Mouse (Mus musculus) kidney, embryonic 15.5 days (tissue): ENCODE results near the gene Krt77. TPM values are rescaled to one million over a fixed set of nuclear protein-coding genes. Genes with fewer than 3 reads are reported as not detected.

ENCODE experiments used
- ATAC-seq: fragments of 200-750 bp; cut with Nextera tagmentation; replicated peaks from 2 replicates; pipeline ENCODE4 v1.8.0; 2017; ENCODE audit warnings: moderate TSS enrichment; ENCODE audit not compliant: low FRiP score
- H3K27ac ChIP-seq: fragments of 300-500 bp; sonication (generic); 2 replicates; pipeline ENCODE4 v1.5.1; 2015; ENCODE audit warnings: mild to moderate bottlenecking, inconsistent platforms
- H3K27me3 ChIP-seq: fragments of 300-500 bp; sonication (generic); 2 replicates; pipeline ENCODE4 v1.6.1; 2015; ENCODE audit warnings: inconsistent platforms
- H3K36me3 ChIP-seq: fragments of 300-500 bp; sonication (generic); 2 replicates; pipeline ENCODE4 v1.6.1; 2015; ENCODE audit warnings: inconsistent platforms
- H3K4me1 ChIP-seq: fragments of 300-500 bp; sonication (generic); 2 replicates; pipeline ENCODE4 v1.6.1; 2015; ENCODE audit warnings: inconsistent platforms
- H3K4me2 ChIP-seq: fragments of 300-500 bp; sonication (generic); 2 replicates; pipeline ENCODE4 v1.6.1; 2015; ENCODE audit warnings: moderate library complexity, mild to moderate bottlenecking, inconsistent platforms
- H3K4me3 ChIP-seq: fragments of 300-500 bp; sonication (generic); replicated peaks from 2 replicates; pipeline ENCODE4 v1.5.1; 2015; ENCODE audit warnings: mild to moderate bottlenecking, inconsistent platforms
- H3K9ac ChIP-seq: fragments of 300-500 bp; sonication (generic); 2 replicates; pipeline ENCODE4 v1.6.1; 2015; ENCODE audit warnings: mild to moderate bottlenecking, inconsistent platforms
- H3K9me3 ChIP-seq: fragments of 300-500 bp; sonication (generic); replicated peaks from 2 replicates; pipeline ENCODE4 v1.6.1; 2016; ENCODE audit warnings: inconsistent platforms
- WGBS: fragments of 180-500 bp; shearing (Covaris S2); methylation state at CpG from one replicate; pipeline ENCODE4 v1.1.7; 2015; ENCODE audit warnings: mixed read lengths; 5-methylcytosine and 5-hydroxymethylcytosine counted together
- polyA plus RNA-seq: library from polyadenylated mRNA; unstranded; fragments of >200 nt; fragmentation: Nextera tagmentation; extraction: Ambion mirVana; gene quantifications from 2 replicates; pipeline ENCODE4 v1.2.1, GENCODE M21; 2015

Krt77 gene
- 0.05 and 0.72 TPM in 2 replicates for polyA plus RNA-seq

DNA sequence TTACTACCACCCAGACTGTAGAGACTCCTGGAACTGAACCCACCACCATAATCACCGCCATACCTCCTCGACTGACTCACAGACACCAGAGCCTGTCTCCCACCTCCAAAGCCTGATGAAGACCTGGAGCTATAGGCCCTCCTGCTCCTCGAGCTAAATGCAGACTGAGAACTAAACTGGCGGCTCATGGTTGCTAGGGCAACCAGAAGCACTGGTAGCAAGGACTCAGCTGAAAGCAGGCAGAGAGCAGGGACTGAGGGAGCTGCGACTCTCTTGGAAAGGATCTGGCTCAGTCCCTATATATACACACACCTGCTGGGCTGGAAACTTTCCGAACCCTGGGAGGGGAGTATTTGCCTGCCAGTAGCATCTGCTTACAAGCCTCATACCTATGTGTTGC is at the start of gene Krt77:
Krt77 (minus strand) TSS at position 275 of the 400 bp plus-strand sequence.
- no peak within 1 kb of the TSS for H3K4me3 ChIP-seq
- no peak for ATAC-seq

DNA sequence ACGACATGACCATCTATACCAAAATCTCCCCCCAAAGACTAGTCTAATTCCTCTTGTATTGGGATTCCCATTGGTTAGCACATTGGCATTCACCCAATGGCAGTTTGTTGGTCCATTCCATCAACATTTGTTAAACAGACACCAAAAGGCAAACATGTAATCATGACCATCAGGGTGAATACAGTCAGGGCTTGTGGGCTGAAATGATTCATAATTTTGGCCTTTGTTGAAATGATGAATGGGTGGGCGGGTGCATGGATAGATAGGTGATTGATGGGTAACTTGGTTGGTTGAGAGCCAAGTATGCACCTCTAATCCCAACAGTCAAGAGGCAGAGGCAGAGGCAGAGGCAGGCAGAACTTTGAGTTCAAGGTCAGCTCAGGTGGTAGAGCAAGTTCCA is 46.6 kb upstream of the Krt77 start:
- H3K36me3 ChIP-seq = no peaks in the 10 kb centered on the region
- 70% methylated on average over 2 of the region's 2 CpGs for WGBS

More for the DNA sequence above, at the start of gene Krt77:
- H3K9me3 ChIP-seq = no peaks in the 10 kb centered on the region
- H3K4me1 ChIP-seq = no peaks in the 10 kb centered on the region
- no peak within 1 kb of the TSS for H3K9ac ChIP-seq
- 37% methylated on average over 6 of the region's 6 CpGs for WGBS
- H3K36me3 ChIP-seq = no peaks in the 10 kb centered on the region
- H3K27ac ChIP-seq = no peak within 1 kb of the TSS
- H3K27me3 ChIP-seq = peaks cover 24% of the 10 kb centered on the region; the same call in 1 of the 2 replicates
- no peak within 1 kb of the TSS for H3K4me2 ChIP-seq

DNA sequence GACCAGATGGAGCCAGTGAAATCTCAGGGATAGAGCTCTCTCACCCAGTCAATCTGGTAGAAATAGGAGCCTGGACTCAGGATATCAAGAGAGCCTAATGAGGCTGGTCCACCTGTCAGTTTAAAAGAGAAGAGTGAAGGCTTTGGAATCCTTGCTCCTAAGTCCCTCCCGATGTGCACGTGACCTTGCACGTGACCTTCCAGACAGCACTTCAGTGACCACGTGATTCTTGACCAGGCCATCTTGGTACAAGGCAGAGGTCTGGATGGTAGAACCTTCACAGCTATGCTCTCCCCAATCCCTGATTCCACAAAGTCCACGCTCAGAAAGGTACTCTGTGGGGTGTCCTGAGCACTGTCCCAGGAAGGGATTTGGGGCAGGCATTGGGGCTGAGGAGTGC is 35.3 kb upstream of the Krt77 start:
- Histone ChIP-seq H3K36me3 (no peaks in the 10 kb centered on the region), H3K9me3 (no peaks in the 10 kb centered on the region), H3K27me3 (no peaks in the 10 kb centered on the region), H3K9ac (no peak overlapping the region), H3K4me2 (no peak overlapping the region), H3K4me1 (peaks cover 8% of the 10 kb centered on the region; the same call in 1 of the 2 replicates), H3K4me3 (no peak overlapping the region), H3K27ac (no peak overlapping the region)
- WGBS = 78% methylated on average over 5 of the region's 5 CpGs
- no peak for ATAC-seq

More for the DNA sequence above, 46.6 kb upstream of the Krt77 start:
- H3K4me1 ChIP-seq = peaks cover 6% of the 10 kb centered on the region; the same call in 1 of the 2 replicates
- H3K9me3 ChIP-seq = no peaks in the 10 kb centered on the region
- no peak for ATAC-seq
- H3K4me3 ChIP-seq = no peak overlapping the region
- peaks cover 7% of the 10 kb centered on the region; the same call in 1 of the 2 replicates for H3K27me3 ChIP-seq
- no peak overlapping the region for H3K9ac ChIP-seq
- H3K4me2 ChIP-seq = no peak overlapping the region
- H3K27ac ChIP-seq = no peak overlapping the region

DNA sequence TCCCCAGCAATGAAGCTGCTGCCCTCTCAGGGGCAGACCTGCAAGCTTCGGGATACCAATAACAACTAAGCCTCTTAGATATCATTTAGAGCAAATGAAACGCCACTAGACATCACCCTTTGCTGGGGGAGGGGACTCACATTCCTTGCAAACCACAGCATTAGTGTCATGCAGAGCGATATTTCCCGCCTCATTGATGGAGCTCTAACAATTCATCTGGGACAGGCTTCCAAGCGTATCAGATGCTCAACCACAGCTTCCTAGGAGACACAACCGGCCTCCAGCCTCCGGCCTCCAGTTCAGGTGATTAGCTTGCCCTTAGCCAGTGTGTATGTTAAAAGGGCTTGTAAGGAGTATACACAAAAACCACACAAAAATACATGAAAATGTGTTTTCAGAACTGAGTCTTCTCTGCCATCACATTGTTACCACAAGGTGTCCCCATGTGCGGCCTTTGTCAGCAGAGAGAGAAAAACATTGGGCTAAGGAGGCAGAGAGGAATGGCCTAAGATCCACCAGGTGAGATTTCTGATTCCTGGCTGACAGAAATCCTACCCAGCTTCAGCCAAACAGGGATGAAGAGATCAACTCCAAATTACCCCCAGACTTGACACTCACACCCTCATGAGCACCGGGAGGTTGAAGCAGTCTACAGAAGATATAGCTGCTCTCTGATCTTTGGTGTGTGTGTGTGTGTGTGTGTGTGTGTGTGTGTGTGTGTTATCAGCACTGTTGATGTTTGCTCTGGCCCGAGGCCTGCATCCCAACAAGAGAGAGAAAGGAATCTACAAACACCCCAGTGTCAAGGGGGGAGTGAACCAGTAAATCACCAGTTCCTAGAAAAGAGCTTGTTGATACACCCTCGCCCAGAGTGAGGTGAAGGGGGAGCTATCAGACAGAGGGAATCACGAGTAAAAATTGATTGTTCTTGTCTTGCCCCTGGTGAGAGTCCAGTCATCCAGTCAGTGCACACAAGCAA is 33.0 kb upstream of the Krt77 start:
- H3K4me2 ChIP-seq = no peak overlapping the region
- 48% methylated on average over 12 of the region's 12 CpGs for WGBS
- no peak for ATAC-seq
- H3K9ac ChIP-seq = no peak overlapping the region
- H3K4me3 ChIP-seq = no peak overlapping the region
- H3K27ac ChIP-seq = no peak overlapping the region
- no peaks in the 10 kb centered on the region for H3K27me3 ChIP-seq
- H3K9me3 ChIP-seq = no peaks in the 10 kb centered on the region
- no peaks in the 10 kb centered on the region for H3K36me3 ChIP-seq
- H3K4me1 ChIP-seq = peaks cover 8% of the 10 kb centered on the region; the same call in 1 of the 2 replicates

DNA sequence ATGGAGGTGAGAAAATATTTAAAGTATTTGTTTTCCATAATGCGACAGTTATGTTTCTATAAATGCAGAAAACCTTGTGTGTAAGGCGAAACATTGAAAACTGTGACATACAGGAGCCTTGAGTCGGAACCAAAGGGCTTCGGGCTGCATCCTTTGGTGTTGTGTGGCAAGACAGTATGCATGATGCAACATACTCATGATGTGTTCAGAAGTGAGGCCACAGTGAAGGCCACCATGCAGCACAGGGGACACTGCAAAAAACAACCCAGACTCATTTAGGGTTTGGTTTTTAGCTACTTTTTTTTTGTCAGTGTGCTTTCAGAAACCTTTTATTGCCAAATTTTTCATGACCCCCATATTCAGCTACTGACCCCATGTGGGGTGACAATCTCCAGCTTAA is 25.7 kb upstream of the Krt77 start:
- Histone ChIP-seq H3K36me3 (no peaks in the 10 kb centered on the region), H3K27ac (no peak overlapping the region), H3K9ac (no peak overlapping the region), H3K4me1 (no peaks in the 10 kb centered on the region), H3K4me2 (no peak overlapping the region), H3K27me3 (no peaks in the 10 kb centered on the region), H3K4me3 (no peak overlapping the region), H3K9me3 (no peaks in the 10 kb centered on the region)
- no peak for ATAC-seq
- 97% methylated on average over 4 of the region's 4 CpGs for WGBS

DNA sequence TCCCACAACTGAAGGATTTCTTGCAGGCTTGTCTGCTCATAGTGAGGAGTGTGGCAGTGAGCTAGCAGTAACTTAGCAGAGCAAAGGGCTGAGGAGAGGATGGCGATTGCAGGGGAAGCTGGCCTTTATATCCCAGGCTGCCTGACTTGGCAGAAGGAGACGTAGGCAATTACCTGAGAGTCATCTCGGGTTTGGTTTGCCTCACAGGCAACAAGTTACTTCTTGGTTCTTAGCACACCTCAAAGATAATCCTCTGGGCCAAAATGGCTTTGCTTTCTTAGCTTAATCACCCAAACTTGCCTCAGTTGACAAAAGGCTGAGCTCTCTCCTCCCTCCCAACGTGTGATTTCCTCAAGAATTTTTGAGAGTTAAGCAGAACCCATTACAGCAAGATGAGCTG is 23.3 kb upstream of the Krt77 start, which contains the start of gene Krt76:
Krt76 (minus strand) TSS at position 101 of the 400 bp plus-strand sequence.
- Histone ChIP-seq H3K27me3 (no peaks in the 10 kb centered on the region; the same call in 1 of the 2 replicates), H3K4me3 (no peak within 1 kb of the TSS), H3K4me1 (no peaks in the 10 kb centered on the region), H3K4me2 (no peak within 1 kb of the TSS), H3K9ac (no peak within 1 kb of the TSS), H3K36me3 (no peaks in the 10 kb centered on the region), H3K9me3 (no peaks in the 10 kb centered on the region), H3K27ac (no peak within 1 kb of the TSS)
- 54% methylated on average over 4 of the region's 4 CpGs for WGBS
- no peak for ATAC-seq

DNA sequence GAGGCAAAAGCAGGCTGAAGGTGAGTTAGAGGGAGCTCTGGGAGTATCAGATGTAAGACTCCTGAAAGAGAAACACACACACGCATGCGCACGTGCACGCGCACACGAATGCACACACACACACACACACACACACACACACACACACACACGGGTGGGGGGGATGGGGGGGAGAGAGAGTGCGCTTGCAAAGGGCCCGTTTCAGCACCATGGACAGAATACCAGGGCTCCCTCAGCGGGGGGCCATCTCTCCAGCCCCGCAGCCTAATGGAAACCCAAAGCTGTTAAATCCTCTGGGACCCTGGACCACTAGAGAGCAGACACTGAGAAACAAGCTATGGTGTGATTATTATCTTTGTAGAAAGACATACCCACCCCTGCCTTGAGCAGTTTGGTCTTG is 10.3 kb upstream of the Krt77 start:
- H3K4me3 ChIP-seq = no peak overlapping the region
- H3K4me1 ChIP-seq = no peaks in the 10 kb centered on the region
- no peak for ATAC-seq
- H3K36me3 ChIP-seq = no peaks in the 10 kb centered on the region
- H3K27ac ChIP-seq = no peak overlapping the region
- H3K9me3 ChIP-seq = no peaks in the 10 kb centered on the region
- 35% methylated on average over 10 of the region's 11 CpGs for WGBS
- no peak overlapping the region for H3K9ac ChIP-seq
- H3K4me2 ChIP-seq = no peak overlapping the region
- peaks cover 22% of the 10 kb centered on the region for H3K27me3 ChIP-seq

DNA sequence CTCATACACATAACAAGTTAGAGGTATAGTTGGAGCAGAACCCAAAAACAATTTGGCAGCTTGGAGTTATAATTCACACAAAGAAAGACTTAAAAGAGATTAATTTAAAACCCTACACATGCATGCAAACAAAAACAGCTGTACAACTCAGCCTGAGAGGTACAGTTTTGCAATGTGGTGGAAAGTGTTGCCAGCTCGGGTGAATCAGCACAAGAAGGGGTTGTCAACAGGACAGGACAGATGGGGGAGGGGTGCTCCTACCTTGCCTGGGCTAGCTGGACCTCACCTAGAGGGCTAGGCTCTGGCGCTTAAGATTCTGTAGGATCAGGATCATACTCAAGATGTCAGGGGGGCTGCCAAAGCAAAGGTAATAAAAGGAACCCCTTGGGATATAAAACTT is 8.5 kb upstream of the Krt77 start:
- Histone ChIP-seq H3K9ac (no peak overlapping the region), H3K4me3 (no peak overlapping the region), H3K27ac (no peak overlapping the region), H3K4me1 (no peaks in the 10 kb centered on the region), H3K36me3 (no peaks in the 10 kb centered on the region), H3K4me2 (no peak overlapping the region), H3K9me3 (no peaks in the 10 kb centered on the region), H3K27me3 (peaks cover 14% of the 10 kb centered on the region; the same call in 1 of the 2 replicates)
- no peak for ATAC-seq
- 63% methylated on average over 2 of the region's 2 CpGs for WGBS

DNA sequence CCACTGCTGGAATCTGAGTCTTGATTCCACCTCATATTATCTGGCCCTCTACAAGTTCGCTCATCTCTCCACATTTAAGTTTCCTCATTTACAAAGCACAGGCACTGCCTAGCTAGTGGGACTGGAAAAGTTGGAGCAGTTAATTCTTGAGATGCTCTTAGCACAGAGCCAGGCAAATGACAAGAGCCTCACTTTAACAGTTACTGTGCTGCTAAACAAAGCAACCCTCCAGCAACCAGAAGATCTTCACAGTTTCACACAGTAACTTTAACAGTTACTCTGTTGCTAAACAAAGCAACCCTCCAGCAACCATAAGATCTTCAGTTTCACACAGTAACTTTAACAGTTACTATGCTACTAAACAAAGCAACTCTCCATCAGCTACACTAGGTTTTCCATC is 4.9 kb upstream of the Krt77 start:
- no peak overlapping the region for H3K4me3 ChIP-seq
- WGBS = 82% methylated on average over 1 of the region's 1 CpGs
- H3K9me3 ChIP-seq = no peaks in the 10 kb centered on the region
- H3K4me2 ChIP-seq = no peak overlapping the region
- H3K27ac ChIP-seq = no peak overlapping the region
- no peak overlapping the region for H3K9ac ChIP-seq
- peaks cover 9% of the 10 kb centered on the region; the same call in 1 of the 2 replicates for H3K27me3 ChIP-seq
- no peaks in the 10 kb centered on the region for H3K4me1 ChIP-seq
- no peaks in the 10 kb centered on the region for H3K36me3 ChIP-seq
- ATAC-seq = no peak

DNA sequence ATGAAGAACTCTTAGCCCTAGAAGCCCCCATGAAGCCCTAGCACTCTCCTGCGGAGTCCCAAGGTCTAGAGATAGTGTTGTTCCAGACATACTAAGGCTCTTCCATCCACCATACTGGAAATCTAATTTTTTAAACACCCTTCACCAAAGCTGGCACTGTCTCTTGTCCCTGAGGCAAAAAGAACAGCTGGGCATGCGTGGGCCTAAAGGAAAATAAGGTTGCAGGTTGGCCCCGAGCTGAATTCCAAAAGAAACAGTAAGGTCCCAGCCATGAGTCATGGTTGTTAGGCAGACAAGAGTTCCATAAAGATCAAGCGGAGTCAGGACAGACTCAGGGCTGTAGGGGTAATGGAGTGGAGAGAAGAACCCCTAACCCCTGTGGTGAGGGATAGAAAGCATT is 3.7 kb upstream of the Krt77 start:
- Histone ChIP-seq H3K9me3 (no peaks in the 10 kb centered on the region), H3K4me2 (no peak overlapping the region), H3K4me1 (no peaks in the 10 kb centered on the region), H3K27ac (no peak overlapping the region), H3K9ac (no peak overlapping the region), H3K36me3 (no peaks in the 10 kb centered on the region), H3K4me3 (no peak overlapping the region), H3K27me3 (peaks cover 13% of the 10 kb centered on the region; the same call in 1 of the 2 replicates)
- ATAC-seq = no peak
- WGBS = 53% methylated on average over 4 of the region's 4 CpGs

DNA sequence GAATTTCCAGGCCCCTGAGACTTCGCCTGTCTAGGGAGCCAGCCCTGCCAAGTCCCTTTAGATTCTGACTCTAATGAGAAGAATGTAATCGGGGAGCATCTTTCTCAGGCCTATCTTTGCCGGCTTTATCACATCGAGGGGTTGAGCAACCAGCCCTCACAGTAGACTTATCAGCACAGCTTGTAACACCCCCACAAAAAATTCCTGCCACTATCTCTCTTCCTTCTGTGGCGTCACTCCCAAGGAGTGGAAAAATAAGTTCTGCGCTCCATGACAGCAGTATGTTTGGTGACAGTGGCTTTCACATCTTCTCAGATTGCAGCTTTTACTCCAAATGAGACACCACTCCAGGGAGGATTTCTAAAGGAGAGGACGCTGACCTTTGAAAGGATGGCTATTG is 2.8 kb downstream of the Krt77 start:
- no peak for ATAC-seq
- H3K27ac ChIP-seq = no peak overlapping the region
- H3K4me3 ChIP-seq = no peak overlapping the region
- peaks cover 39% of the 10 kb centered on the region; the same call in 1 of the 2 replicates for H3K27me3 ChIP-seq
- H3K36me3 ChIP-seq = no peaks in the 10 kb centered on the region
- 78% methylated on average over 7 of the region's 7 CpGs for WGBS
- no peaks in the 10 kb centered on the region for H3K4me1 ChIP-seq
- H3K4me2 ChIP-seq = no peak overlapping the region
- no peaks in the 10 kb centered on the region for H3K9me3 ChIP-seq
- no peak overlapping the region for H3K9ac ChIP-seq

DNA sequence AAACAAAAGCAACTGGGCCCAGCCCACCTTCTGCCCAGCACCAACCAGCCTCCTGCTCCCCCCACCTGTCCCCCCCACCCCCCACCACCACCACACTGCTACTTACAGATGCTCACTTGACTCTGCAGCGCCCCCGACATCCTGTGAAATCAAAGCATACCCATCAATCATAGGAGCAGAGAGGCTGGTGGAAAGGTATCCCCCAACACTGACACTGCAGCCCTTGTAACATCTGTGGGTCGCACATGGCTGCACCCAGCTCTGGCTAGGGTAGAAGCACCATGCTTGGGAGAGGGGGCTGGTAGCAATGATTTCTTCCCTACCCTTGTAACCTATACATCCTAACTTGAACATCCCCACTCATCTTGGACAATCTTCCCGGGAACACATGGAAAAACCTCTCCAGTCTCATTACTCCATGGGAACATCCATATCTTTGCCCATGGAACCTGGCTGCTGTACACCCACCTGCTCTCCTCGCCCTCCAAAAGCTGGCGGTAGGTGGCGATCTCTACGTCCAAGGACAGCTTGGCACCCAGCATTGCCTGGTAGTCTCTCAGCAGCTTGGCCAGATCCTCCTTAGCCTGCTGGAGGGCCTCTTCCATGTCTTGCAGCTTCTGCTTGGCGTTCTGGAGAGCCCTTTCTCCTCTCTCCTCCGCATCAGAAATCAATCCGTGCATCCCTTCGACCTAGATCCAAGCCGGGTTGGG is 8.9 kb downstream of the Krt77 start:
- peak overlapping the region; percentile 89 for H3K4me2 ChIP-seq
- ATAC-seq = no peak
- 51% methylated on average over 13 of the region's 13 CpGs for WGBS
- H3K36me3 ChIP-seq = no peaks in the 10 kb centered on the region
- H3K9ac ChIP-seq = no peak overlapping the region
- no peak overlapping the region for H3K4me3 ChIP-seq
- peaks cover 64% of the 10 kb centered on the region for H3K27me3 ChIP-seq
- no peaks in the 10 kb centered on the region for H3K9me3 ChIP-seq
- H3K4me1 ChIP-seq = peaks cover 27% of the 10 kb centered on the region
- no peak overlapping the region for H3K27ac ChIP-seq
